Mouse (Mus musculus): ENCODE measurements around the gene Scnn1a.

Gene Scnn1a

DNA sequence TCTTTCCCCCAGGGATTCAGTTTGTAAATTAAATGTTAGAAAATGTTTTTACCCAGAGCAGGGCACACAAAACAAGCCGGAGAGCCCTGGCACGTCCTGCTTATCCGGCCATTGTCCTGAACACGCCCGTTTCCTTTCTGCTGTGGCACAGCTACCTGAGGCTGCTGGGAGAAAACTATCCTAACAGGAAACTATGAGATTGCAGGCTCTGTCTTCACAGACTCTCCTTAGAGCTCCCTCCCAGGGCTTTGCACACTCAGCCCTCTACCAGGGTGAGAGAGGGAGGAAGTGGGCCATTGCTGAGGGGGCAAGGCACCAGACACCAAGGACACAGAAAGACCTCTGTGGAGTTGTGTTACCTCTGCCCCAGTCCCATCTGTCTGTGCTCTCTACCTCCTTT lies 19.8 kb downstream of the Scnn1a start:
- no peak for DNase-seq (ENCODE audit: extremely low spot score)

DNA sequence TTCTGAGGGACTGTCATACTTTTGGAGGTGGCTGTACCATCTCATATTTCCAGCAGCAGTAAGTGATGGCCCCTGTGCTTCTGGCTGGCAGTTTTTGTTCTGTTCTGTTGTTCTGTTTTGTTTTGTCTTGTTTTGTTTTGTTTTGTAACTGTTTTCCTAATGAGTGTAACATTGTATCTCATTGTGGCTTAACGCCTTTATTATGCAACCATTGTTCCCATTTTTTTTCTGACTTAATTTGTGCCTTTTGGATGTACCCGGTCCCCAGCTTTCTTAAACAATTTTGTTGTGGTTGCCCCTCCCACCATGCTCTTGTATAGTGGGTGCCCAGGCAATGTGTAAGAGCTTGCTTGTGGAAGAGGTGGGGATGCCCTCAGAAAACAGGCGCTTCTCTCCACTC lies 21.7 kb downstream of the Scnn1a start:
- no peak for DNase-seq (ENCODE audit: extremely low spot score)

DNA sequence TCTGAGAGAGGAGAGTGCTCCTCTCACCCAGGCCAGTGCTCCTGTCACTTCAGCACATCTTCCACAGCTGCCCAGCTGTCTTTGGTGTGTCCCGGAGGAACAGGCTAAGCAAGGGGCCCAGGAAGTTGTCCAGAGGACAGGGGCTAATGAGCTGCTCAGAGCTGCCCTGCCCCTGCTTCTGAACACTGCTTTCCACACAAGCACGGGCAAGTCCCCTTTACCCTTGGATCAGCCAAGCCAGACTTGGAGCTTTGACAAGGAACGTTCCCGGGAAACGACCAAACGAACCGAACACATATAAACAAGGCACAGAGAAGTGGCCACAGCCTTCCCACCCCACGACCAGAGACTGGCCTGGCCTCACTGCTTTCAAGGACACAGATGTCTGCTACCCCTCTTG lies 23.6 kb downstream of the Scnn1a start:
- no peak for DNase-seq (ENCODE audit: extremely low spot score)

DNA sequence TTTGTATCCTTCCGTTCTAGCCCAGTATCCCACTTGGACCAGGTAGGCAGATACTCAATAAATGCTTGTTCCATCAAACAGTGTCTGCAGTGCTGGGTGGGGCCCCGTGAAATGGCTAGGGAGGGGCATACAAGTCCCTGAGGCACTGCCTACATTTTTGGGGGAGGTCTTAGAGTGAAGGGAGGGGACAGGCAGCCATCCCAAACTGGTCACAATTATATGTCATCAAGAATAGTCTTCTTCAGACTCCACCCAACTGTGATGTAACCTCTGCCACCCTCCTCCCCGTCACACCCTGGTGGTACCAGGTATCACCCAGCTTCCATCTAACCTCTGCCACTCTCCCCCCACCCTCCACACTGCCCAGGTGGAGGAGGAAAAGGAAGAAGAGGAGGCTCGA lies 24.4 kb downstream of the Scnn1a start:
- DNase-seq (ENCODE audit: extremely low spot score), result no peak

DNA sequence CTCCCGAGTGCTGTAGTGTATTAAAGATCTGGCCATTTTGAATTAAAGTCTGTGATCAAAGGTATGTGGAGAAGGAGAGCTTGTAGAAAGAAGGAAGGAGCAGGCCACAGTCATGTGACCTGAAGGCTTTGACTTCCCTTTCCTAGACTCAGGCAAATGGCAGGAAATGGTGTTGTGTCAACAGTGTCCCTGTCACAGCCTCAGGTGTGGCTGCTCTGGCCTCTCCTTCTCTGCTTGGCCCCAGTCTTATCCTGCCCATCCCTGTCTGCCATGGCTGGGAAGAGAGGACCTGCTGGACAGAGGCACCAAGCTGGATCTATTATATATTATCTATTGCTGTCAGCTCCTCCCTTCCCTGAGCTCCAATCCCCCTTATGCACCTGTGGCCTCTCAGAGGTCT lies 25.2 kb downstream of the Scnn1a start:
- no peak for DNase-seq (ENCODE audit: extremely low spot score)

DNA sequence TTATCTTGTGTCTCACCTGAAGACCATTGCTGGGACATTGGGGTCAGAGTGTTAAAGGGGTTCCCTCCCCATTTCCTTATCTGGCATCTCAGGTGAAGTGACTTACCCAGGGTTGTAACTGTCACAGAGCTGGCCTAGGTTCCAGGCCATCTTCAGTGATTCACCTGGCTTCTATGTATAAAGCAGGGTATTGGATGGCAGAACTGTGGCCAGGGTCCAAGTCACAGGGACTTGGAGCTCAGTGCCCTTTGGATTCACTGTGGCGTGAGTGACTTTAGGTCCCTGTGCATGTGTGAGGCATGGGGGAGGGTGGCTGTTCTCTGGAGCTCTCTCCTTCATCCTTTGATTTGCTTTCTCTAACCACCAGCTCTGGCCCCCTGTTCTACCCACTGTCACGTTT lies 25.6 kb downstream of the Scnn1a start:
- no peak for DNase-seq (ENCODE audit: extremely low spot score)

DNA sequence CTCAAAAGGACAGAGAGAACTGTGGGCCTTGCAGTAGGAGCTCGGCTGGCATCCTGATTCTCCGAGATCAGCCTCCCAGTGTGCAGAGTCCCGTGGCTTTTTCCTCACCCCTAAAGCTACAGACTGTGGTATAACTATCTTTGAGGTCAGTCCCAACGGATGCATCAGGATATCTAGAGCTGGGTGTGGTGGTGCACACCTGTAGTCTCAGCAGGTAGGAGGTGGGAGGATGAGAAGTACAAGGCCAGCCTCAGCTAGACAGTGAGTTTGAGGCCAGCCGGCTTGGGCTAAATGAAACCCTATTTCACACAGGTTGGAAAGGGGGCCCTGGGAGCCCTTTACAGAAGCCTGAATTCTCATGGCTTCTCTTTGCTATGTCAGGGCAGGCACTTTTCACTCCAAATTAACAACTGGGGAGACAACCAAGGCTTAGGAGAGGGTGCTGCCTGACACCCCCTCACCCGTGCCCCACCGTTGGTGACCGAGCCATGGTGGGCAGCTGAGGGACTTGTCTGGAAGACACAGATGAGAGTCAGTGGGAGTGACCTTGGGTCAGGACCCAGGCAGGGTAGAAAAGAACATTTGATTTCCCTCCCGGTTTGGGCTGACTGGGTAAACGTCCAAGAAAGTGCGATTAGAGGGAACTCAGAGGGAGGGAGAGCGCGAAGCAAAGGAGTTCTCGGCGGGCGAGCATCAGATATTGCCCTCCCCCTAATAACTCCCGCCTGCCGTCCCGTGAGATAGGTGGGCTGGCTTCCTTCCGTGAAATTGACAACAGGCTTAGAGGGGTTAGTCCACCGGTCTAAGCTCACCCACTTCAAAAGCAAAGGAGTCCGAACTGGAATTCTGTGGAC lies 28.5 kb downstream of the Scnn1a start, which contains the start of gene Tnfrsf1a:
Gene Tnfrsf1a, plus strand, starts transcription at position 642 of the 854 bp plus-strand sequence.
- no peak for DNase-seq (ENCODE audit: extremely low spot score)

DNA sequence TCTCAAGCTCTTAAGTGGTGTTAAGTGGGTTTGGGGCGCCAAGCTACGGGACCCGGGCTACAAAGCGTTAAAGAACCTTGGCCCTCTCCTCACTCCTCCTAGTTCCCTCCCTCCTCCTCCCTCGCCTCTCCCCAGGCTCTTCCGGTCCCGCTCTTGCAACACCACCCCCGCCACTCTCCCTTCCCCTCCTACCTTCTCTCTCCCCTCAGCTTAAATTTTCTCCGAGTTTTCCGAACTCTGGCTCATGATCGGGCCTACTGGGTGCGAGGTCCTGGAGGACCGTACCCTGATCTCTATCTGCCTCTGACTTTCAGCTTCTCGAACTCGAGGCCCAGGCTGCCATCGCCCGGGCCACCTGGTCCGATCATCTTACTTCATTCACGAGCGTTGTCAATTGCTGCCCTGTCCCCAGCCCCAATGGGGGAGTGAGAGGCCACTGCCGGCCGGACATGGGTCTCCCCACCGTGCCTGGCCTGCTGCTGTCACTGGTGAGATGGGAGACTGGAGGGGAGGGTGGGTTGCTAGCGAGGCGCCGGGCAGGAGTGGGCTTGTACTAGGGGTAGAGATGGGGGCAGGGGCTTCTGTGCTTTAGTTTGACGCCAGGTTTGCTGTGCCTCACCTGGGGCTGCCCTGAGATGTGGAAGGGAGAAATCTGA lies 29.2 kb downstream of the Scnn1a start:
- peak; percentile 75 for DNase-seq (ENCODE audit: extremely low spot score)

DNA sequence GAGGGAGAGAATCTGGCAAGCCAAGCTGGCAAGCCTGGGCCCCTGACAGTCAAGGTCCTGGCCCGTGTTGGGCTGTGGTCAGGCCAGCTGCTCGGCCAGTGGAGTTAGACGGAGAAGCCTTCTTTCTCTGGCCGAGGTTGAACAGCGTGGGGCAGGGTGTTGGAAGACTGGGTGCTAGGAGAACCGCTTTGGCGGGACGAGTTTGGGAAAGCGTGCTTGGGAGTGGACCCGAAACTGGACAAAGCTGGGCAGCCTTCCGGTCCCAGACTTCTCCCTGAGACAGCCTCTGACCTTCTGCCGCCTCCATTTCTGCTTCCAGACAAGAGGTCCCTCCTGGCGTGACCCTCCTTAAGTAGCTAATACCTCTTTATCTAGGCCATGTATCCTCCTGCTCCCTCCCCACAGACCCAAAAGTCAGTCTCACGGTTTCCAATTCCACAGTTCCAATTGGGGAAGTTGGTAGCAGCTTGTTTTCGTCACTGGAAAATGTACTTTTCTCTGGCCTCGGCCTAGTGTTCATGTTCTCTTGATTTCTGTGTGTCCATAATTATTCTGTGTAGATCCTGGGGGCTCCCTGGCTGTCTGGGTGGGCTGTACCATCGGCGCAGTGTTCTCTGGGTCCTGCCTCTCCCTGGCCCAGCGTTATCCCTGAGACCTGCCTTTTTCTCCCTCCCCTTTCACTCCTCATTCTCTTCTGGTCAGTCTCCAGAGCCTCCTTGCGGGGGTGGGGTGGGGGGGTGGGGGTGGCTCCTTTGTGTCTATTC lies 30.0 kb downstream of the Scnn1a start:
- no peak for DNase-seq (ENCODE audit: extremely low spot score)

DNA sequence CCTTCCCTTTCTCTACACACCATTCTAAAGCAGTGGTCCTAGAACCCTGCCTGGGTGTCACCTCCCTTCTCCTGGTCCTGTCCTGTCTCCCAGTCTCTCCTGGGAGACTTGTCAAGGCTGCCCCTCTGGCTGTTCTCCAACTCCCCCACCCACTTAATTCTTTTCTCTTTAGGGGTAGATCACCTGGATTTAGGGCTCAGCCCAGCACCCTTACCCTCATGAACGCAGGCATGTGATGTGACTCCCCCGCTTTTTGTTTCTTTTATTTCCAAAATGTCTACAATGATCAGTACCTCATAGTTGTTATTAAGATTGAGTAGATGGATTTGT lies 30.5 kb downstream of the Scnn1a start:
- no peak for DNase-seq (ENCODE audit: extremely low spot score)

DNA sequence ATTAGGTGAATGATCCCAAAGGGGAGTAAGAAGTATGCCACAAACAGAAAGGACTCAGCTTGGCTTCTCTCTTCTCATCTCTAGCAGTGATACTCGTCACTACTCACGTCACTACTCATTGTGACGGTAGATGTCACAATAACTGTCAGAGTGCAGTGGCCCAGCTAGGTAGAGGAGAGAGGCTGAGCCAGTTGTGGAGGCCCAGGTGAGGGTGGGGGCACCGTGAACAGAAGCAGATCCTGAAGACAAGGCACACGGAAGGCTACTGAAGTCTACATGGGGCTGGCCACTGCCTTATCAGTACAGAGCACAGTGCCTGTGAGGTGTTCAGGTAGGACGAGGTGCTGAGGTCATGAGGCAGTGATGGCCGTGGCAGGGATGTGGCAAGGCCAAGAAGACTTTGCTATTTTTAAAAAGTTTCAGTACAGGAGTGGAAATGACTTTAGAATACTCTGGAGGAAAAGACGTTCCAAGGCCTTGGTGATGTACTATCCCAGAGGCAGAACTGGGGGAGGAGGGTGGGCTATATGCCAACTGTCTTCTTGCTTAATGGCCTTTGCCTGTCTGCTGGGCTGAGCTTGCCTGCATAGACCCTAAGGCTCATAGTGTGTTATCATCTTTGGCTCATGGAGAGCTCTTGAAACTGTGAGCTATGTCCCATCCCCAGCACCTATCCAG lies 31.0 kb downstream of the Scnn1a start:
- no peak for DNase-seq (ENCODE audit: extremely low spot score)

DNA sequence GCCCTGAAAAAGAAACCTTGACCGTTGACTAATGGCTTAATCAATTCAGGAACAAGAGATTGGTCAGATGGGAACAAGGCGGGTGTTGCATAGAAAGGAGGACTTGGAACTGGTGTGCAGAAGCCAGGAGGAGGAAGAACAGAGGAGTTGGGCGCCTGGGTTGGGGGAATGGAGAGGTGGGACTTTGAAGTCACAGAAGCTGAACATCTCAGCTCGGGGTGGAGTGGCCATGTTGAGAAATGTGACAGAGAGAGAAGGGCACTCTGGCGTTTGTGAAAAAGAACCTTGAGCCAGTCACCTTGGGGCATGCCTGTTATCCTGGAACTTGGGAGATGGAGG lies 31.6 kb downstream of the Scnn1a start:
- DNase-seq (ENCODE audit: extremely low spot score), result no peak

DNA sequence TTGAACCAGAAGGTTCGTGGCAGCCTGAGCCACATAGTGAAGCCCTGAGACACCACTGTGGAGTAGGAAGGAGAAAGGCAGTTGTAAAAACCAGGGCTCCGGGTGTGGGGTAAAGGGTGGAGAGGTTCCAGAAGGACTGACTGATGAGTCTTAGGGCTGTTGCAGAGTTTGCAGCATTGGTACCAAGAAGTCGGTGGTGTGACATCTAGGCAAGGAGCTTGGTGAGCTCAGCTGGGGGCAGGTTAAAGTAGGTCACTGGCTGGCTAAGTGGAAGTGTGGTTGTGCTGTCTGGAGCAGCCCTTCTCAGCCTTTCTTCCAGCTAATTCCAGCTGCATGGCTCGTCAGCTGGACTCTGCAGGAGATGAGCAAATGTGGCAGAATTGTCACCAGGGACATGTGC lies 32.4 kb downstream of the Scnn1a start:
- DNase-seq (ENCODE audit: extremely low spot score), result no peak

DNA sequence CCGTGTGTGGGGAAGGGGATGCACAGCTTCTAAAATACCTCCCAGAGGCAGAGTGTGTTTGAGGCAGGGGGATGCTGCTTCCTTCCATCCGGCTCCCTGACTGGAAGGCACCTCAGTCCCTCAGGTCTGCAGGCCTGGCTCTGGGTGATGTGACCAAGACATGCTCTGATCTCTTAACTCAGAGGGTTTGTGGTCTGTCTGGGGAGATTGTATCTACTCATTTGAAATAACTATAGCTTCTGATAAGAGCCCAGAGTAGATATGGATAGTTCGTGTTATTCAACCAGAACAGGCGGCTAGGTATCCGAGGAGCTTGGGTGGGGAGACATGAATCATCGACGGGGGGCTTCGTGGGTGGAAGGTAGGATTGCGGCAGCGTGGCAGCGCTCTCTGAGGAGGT lies 32.8 kb downstream of the Scnn1a start:
- no peak for DNase-seq (ENCODE audit: extremely low spot score)

DNA sequence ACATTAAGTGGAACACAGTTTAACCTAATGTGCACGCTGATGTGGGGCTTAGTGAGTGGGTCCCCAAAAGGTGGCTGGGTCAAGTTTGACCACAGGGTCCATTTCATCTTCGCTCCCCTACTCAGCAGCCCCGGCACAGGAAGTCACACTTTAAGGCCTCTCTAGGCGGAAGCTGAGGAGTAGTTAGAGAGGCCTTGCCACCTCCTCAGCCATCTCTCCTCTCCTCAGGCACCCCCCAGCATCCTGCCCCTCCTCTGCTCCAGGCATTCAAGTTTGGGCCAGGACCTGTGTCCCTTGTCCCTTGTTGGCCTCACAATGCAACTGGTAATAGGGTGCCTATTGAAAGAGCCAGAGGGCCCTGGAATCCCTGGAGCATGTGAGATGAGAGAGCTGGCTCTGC lies 33.2 kb downstream of the Scnn1a start:
- DNase-seq (ENCODE audit: extremely low spot score), result no peak

DNA sequence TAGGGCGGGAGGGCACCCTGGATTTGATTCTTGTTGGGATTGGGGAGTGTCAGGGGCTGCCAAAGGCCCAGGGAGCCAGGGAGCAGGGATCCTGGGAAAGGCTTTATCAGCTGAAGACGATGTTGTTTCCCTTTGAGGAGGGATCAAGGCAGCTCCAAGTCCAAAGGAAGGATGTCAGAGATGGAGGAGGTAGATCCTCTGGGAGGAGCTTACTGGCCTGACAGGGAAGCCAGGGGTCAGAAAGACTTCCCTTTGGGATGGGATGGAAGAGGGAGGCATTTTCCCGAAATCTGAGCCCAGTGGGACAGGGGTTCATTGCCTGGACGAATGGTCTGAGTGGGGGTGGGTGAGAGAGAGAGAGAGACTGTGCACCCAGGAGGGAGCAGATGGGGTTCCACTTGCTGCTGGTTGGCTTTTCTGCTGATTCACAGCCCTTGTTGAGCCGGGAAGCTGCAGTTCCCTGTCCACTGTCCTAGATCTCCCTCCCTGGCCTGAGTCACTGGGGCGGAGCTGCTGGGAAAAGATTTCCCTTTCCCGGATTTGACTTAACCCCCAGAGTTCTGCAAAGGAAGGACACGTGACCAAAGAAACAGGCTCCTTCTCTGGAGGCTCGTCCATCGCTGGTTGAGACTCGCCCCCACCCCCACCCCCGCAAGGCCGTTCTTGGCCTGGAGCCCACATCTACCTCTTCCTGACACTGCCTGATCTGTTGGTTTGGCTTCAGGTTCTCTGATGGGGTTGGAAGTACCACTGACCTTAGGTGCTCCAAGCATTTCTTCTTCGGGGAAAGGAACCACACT lies 34.1 kb downstream of the Scnn1a start:
- no peak for DNase-seq (ENCODE audit: extremely low spot score)

DNA sequence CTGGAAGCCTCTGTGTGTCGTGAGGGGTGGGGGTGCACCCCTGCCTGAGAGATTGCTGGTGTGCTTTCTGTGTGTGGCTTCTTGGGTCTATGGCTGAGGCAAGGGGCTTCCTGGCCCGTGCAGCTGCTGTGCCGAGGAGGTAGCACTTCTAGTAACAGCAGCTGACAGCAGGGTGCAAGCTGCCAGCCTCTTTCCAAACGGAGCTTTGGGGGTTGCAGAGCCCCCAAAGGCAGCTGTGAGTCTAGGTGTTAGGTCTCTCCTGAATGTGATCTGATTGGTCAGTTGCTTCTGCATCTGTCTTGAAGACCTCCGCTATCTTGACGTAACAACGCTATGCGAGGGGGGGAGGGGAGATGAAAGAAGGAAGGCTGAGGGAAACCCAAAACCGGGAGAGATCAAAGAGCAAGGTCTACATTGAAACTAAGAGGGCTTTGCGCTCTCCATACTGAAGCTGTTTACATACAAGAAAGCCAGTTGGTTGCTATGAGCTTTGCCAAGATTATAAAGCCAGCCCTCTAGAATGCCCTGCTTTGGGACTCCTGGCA lies 34.8 kb downstream of the Scnn1a start:
- peak; percentile 45 for DNase-seq (ENCODE audit: extremely low spot score)

DNA sequence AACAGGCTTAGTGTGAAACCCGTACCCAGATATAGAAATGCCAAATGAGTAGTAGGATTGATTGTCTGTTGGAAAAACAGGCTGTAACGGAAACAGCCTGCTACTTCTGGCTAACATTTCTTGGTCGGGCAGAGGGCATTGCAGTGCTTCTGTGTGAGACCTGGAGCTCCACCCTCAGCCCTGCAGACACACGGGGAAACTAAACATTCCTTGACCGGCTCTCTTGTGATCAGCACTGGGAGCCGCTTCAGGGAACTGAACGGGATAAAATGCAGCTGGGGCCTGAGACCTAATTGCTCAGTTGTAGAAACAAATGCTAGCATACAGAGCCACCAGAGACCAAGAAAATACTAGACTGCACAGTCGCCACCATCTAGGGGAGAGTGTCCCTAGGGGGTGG lies 35.8 kb downstream of the Scnn1a start:
- no peak for DNase-seq (ENCODE audit: extremely low spot score)

DNA sequence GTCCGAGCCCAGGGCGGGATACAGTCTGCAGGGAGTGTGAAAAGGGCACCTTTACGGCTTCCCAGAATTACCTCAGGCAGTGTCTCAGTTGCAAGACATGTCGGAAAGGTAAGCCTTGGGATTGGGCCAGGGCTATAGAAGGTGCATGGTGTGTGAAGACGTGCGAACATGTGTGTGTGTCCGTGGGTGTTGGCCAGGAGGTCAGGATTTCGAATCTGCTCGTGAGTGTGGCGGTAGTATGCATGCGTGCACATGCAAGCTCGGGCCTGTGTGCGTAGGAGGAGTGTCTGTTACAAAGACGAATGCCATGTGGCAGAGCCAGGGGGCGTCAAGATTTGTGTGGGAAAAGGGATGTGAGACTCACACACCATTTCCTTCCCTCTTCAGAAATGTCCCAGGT lies 36.9 kb downstream of the Scnn1a start:
- no peak for DNase-seq (ENCODE audit: extremely low spot score)

DNA sequence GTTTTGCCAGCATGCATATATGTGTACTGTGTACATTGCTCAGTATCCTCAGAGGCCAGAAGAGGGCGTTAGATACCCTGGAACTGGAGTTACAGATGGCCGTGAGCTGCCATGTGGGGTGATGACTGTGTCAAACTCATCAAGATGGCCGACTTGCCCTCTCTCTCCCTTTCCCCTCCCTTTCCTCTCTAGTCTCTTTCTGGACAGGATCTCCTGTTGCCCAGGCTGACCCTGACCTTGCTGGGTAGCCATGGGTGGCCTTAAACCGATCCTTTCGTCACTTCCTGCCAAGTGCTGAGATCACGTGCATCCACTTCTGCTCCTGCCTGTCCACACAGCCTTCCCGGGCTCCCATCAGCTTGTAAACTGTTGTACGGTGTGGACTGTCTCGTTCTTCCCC lies 39.5 kb downstream of the Scnn1a start:
- no peak for DNase-seq (ENCODE audit: extremely low spot score)

DNA sequence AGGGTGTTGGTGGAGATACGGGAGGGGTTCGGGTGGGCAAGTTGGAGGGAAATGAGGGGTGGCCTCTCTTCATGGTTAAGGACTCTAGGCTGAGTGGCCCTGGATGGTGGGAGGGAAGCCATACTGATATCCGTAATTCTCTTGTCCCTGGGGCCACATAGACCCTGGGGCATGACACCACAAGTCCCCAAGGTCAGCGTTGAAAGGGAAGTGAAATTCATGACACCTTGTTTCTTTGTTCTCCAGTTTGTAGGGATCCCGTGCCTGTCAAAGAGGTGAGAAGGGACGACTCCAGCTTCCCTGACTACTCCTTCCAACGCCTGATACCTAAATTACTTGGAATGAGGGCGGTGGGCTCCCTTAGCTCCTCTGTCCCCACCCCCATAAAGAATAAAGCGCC lies 40.4 kb downstream of the Scnn1a start:
- no peak for DNase-seq (ENCODE audit: extremely low spot score)

Measured in embryo, embryonic 9.5 days (tissue).